Mouse (Mus musculus) liver, adult 2 months (tissue): ENCODE data around the gene Grap. TPM values are rescaled to one million over a fixed set of nuclear protein-coding genes. Genes with fewer than 3 reads are reported as not detected.

Source experiments
- DNase-seq: peaks from one replicate; pipeline ENCODE4 v3.0.0-alpha.2; 2011; ENCODE audit warnings: low read depth, low spot score; ENCODE audit errors: extremely low read depth
- H3K27ac ChIP-seq: fragments of 200-500 bp; replicated peaks from 2 replicates; pipeline ENCODE4 v1.5.1; 2012; ENCODE audit warnings: low read depth, mild to moderate bottlenecking, control low read depth, inconsistent platforms, low read length; ENCODE audit not compliant: insufficient read depth
- H3K27me3 ChIP-seq: fragments of 200-500 bp; 2 replicates; pipeline ENCODE4 v1.6.1; 2012; ENCODE audit warnings: mild to moderate bottlenecking, moderate library complexity, low read length, inconsistent platforms; ENCODE audit not compliant: control insufficient read depth, insufficient read depth
- H3K36me3 ChIP-seq: fragments of 200-500 bp; 2 replicates; pipeline ENCODE4 v1.6.1; 2012; ENCODE audit warnings: low read length, inconsistent platforms; ENCODE audit not compliant: control insufficient read depth, insufficient read depth
- H3K4me1 ChIP-seq: fragments of 200-500 bp; 2 replicates; pipeline ENCODE4 v1.6.1; 2011; ENCODE audit warnings: low read length; ENCODE audit not compliant: control insufficient read depth, insufficient read depth
- H3K4me3 ChIP-seq: fragments of 200-500 bp; 2 replicates; pipeline ENCODE4 v1.5.1; 2011; ENCODE audit warnings: low read depth, mild to moderate bottlenecking, control low read depth, low read length, moderate library complexity; ENCODE audit not compliant: insufficient read depth
- H3K79me2 ChIP-seq: fragments of 200-500 bp; 2 replicates; pipeline ENCODE4 v1.6.1; 2012; ENCODE audit warnings: inconsistent platforms, mild to moderate bottlenecking, low read length, moderate library complexity; ENCODE audit not compliant: control insufficient read depth, insufficient read depth
- H3K9ac ChIP-seq: fragments of 200-500 bp; 2 replicates; pipeline ENCODE4 v1.6.1; 2012; ENCODE audit warnings: low read depth, mild to moderate bottlenecking, control low read depth, inconsistent platforms, low read length
- CTCF ChIP-seq: fragments of 200-500 bp; IDR thresholded peaks from 2 replicates; pipeline ENCODE4 v1.5.1; 2011; ENCODE audit warnings: low read depth, low read length, control low read depth
- POLR2A ChIP-seq: fragments of 200-500 bp; IDR thresholded peaks from 2 replicates; pipeline ENCODE4 v1.6.1; 2011; ENCODE audit warnings: low read length, control low read depth; ENCODE audit not compliant: insufficient read depth; ENCODE audit errors: extremely low read depth
- WGBS: fragments of 180-500 bp; shearing (Covaris S2); methylation state at CpG from one replicate; pipeline ENCODE4 v1.1.7; 2018; 5-methylcytosine and 5-hydroxymethylcytosine counted together
- polyA plus RNA-seq: library from polyadenylated mRNA; depleted of rRNA; stranded (reverse); fragments of >200 nt; gene quantifications from 2 replicates; pipeline ENCODE4 v1.2.3, GENCODE M21; 2012
- total RNA-seq: library from RNA; depleted of rRNA; stranded (reverse); fragments of >200 nt; gene quantifications from 2 replicates; pipeline ENCODE4 v1.2.3, GENCODE M21; 2014

The Grap gene
- total and polyA plus RNA-seq, 2 experiments: 3.4 to 3.8 TPM

DNA sequence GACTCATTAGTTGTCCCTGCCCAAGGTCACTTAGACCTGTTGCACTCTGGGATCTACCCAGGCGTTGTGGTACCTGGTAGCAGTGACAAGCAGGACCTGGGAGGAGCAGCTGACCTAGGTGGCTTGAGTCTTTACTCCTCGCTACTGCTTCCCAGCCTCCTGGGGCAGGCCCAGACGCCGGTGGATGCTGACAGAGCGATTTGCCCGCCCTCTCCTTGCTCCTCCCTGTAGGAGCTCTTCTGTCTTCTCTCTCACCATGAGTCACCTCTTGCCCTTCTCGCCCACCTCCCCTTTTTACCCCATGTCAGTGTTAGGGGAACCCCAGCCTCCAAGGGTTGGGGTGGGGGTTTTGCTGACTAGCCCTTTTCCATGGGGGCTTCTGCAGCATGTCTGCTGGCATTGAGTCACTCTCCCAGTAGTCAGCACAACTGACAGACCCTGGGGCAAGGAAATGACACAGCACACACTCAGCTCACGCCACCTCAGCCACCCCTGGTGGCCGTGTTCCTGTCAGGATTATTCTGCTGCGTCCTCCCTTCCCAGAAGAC, 33.9 kb downstream of the Grap start:
- DNase-seq: no peak
- H3K27ac ChIP-seq: no peak overlapping the region
- no peaks in the 10 kb centered on the region for H3K36me3 ChIP-seq
- TF ChIP-seq POLR2A (no peak), CTCF (no peak)
- no peak overlapping the region for H3K4me3 ChIP-seq
- no peak overlapping the region for H3K9ac ChIP-seq
- no peaks in the 10 kb centered on the region for H3K27me3 ChIP-seq
- H3K79me2 ChIP-seq: peaks cover 2% of the 10 kb centered on the region; the same call in 1 of the 2 replicates
- peaks cover 4% of the 10 kb centered on the region; the same call in 1 of the 2 replicates for H3K4me1 ChIP-seq
- WGBS: 89% methylated on average over 10 of the region's 10 CpGs

DNA sequence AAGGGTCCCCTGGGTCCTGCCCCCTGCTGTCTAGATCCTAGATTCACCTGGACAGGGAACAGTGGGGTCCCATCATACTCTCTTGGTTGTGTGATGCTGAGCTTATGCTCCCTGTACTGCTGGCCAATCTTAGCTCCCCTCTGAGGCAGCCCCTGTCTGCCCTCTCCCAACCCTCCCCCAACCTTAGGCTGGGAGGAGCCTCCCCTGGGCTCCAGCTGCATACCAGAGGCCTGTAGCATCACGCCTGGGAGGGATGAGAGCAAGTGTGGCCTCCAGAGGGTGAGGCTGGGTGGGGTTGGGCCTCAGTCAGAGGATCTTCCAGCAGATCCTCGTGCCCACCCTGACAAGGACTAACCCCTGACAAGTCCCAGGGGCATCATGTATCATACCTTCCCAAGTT, 34.5 kb downstream of the Grap start:
- TF ChIP-seq CTCF (no peak), POLR2A (no peak)
- Histone ChIP-seq H3K79me2 (peaks cover 2% of the 10 kb centered on the region; the same call in 1 of the 2 replicates), H3K27ac (no peak overlapping the region), H3K27me3 (no peaks in the 10 kb centered on the region), H3K36me3 (no peaks in the 10 kb centered on the region), H3K4me1 (peaks cover 4% of the 10 kb centered on the region; the same call in 1 of the 2 replicates), H3K9ac (no peak overlapping the region), H3K4me3 (no peak overlapping the region)
- no peak for DNase-seq
- whole genome bisulfite sequencing: 93% methylated on average over 2 of the region's 2 CpGs

DNA sequence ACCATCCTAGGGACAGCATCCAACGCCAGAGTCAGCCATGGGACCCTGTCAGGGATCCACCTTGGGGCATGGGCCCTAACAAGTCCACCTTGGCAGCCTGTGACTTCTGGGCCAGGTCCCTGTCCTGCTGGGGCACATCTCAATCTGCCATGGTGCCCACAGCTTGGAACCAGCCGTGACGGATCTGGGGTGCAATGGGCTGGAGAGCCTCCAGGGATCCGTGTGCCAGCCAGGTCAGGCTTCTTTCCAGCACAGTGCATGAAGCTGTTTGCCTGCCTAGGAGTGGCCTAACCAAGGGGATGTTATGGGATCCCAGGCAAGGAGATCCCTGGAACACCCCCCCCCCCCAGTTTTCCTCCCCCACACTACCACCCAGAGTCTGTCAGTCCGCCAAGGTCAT, 39.9 kb downstream of the Grap start:
- H3K9ac ChIP-seq: no peak overlapping the region
- no peaks in the 10 kb centered on the region for H3K27me3 ChIP-seq
- no peak overlapping the region for H3K27ac ChIP-seq
- 80% methylated on average over 5 of the region's 5 CpGs for WGBS
- H3K36me3 ChIP-seq: no peaks in the 10 kb centered on the region
- TF ChIP-seq POLR2A (no peak), CTCF (no peak)
- no peak for DNase-seq
- H3K79me2 ChIP-seq: no peaks in the 10 kb centered on the region
- H3K4me3 ChIP-seq: no peak overlapping the region
- H3K4me1 ChIP-seq: no peaks in the 10 kb centered on the region

DNA sequence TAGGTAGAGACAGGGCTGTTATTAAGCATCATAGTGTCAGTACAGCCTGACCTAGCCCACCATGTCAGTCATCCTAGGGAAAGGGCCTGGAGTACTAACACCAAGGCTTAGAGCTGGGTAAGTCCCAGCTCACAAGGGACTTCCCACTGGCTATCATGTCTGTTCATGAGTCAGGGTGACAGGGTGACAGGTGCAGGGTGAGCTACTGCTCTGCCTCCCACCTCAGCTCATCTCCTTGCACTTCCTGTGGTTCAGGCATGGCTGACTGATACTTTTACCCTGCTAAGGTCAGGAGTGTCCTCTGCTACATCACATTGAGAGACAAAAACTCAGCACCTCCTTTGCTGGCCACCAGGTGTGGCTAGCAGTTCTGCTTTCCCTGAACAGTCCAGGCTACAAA, 45.8 kb downstream of the Grap start:
- H3K27ac ChIP-seq: no peak overlapping the region
- DNase-seq: no peak
- no peak overlapping the region for H3K9ac ChIP-seq
- H3K36me3 ChIP-seq: no peaks in the 10 kb centered on the region
- H3K27me3 ChIP-seq: no peaks in the 10 kb centered on the region
- TF ChIP-seq CTCF (no peak), POLR2A (no peak)
- H3K4me1 ChIP-seq: peaks cover 4% of the 10 kb centered on the region; the same call in 1 of the 2 replicates
- H3K79me2 ChIP-seq: no peaks in the 10 kb centered on the region
- H3K4me3 ChIP-seq: no peak overlapping the region

DNA sequence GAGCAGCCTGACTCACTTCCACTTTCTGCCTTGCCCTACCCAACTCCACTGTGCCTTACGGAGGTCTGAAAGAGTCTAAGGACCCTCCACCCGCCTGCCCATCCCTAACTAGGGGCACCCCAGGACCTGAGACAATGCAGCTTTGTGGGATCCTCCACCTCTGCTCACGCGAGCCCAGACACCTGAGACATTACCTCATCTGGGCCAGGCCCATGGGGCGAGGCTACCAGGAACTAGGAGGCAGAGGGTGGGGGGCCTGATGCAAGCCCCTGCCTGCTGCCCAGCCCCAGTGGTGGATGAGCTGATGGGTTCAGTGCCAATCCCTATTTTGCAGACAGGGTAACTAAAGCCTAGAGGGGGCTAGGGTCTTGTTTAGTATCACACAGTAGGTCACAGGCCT, 46.4 kb downstream of the Grap start:
- no peak for DNase-seq
- TF ChIP-seq POLR2A (no peak), CTCF (no peak)
- Histone ChIP-seq H3K36me3 (no peaks in the 10 kb centered on the region), H3K4me1 (peaks cover 4% of the 10 kb centered on the region; the same call in 1 of the 2 replicates), H3K4me3 (no peak overlapping the region), H3K79me2 (no peaks in the 10 kb centered on the region), H3K27ac (no peak overlapping the region), H3K9ac (no peak overlapping the region), H3K27me3 (no peaks in the 10 kb centered on the region)
- WGBS: 96% methylated on average over 5 of the region's 5 CpGs

DNA sequence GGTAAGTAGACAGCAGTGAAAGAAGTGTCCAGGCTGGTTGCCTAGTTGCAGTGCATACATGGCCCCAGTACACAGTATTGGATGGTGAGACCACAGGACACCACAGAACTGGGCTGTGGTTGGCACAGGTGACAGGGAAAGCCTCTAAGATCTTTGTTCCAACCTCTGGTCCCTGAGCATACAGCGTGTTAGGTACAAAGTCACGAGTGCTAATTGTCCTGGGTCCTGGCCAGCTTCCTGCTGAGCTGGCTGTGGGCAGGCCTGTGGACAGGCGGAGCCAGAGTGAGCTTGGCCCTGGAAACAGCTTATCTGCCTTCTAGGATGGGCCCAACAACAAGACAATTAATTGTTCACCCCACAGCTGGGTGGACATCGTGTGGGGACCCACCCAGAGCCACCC, 46.9 kb downstream of the Grap start:
- no peak overlapping the region for H3K4me3 ChIP-seq
- H3K4me1 ChIP-seq: peaks cover 4% of the 10 kb centered on the region; the same call in 1 of the 2 replicates
- 39% methylated on average over 4 of the region's 4 CpGs for WGBS
- no peak for TF ChIP-seq POLR2A
- TF ChIP-seq CTCF: no peak
- no peaks in the 10 kb centered on the region for H3K36me3 ChIP-seq
- H3K27ac ChIP-seq: no peak overlapping the region
- H3K27me3 ChIP-seq: no peaks in the 10 kb centered on the region
- no peak overlapping the region for H3K9ac ChIP-seq
- no peaks in the 10 kb centered on the region for H3K79me2 ChIP-seq
- DNase-seq: peak; percentile 47
